Mouse (Mus musculus): ENCODE measurements around the gene Diaph3. TPM values are rescaled to one million over a fixed set of nuclear protein-coding genes. Genes with fewer than 3 reads are reported as not detected.

Gene Diaph3
- polyA plus RNA-seq, 1 experiment from 2014 or later, result 13.9 TPM

DNA sequence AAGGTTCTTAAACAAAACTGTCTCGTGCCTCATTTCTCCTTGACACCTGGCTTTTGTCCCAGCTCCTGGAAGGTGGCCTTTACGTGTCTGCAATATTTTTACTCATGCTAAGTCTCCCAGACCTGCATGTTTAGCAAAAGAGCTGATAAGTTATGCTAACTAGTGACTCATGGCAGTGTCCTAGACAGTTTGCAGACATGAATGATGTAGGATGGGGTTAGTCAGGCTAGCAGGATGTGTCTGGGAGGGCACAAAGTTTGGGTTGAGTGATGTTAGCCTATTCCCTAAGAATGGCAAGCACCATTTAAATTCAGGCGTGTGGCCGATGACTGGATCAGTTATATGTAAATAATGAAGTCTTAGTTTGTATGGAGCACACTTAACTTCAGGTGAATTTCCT lies 478.2 kb downstream of the Diaph3 start:
- no peak for DNase-seq (ENCODE audit: low spot score)

GRCm38 (mm10) chr14:86660556-86660955 lies 480.5 kb downstream of the Diaph3 start:
- no peak for DNase-seq (ENCODE audit: low spot score)
- no peak for ATAC-seq (replicated peaks; ENCODE audit: low FRiP score, low TSS enrichment, low read depth)
- H3K9ac ChIP-seq (ENCODE audit: low read length), result no peak overlapping the region
- WGBS, result 94% methylated on average over 3 of the region's 3 CpGs
- H3K27ac ChIP-seq (ENCODE audit: low read depth), result no peak overlapping the region
- no peaks in the 10 kb centered on the region for H3K36me3 ChIP-seq (ENCODE audit: control insufficient read depth, insufficient read depth, low read length)
- no peak overlapping the region for H3K4me2 ChIP-seq (ENCODE audit: low read length)
- H3K9me3 ChIP-seq (ENCODE audit: control insufficient read depth, low read length), result no peaks in the 10 kb centered on the region
- H3K27me3 ChIP-seq (replicated peaks; ENCODE audit: control insufficient read depth, insufficient read depth, low read length), result no peaks in the 10 kb centered on the region
- H3K4me3 ChIP-seq (ENCODE audit: low read depth, low read length), result no peak overlapping the region
- no peaks in the 10 kb centered on the region for H3K4me1 ChIP-seq (replicated peaks; ENCODE audit: control insufficient read depth, insufficient read depth, low read length)

More for the DNA sequence above, 478.2 kb downstream of the Diaph3 start:
- H3K9ac ChIP-seq (ENCODE audit: low read length), result no peak overlapping the region
- no peak overlapping the region for H3K4me3 ChIP-seq (ENCODE audit: low read depth, low read length)
- no peak for ATAC-seq (replicated peaks; ENCODE audit: low FRiP score, low TSS enrichment, low read depth)
- H3K27ac ChIP-seq (ENCODE audit: low read depth), result no peak overlapping the region
- H3K27me3 ChIP-seq (replicated peaks; ENCODE audit: control insufficient read depth, insufficient read depth, low read length), result no peaks in the 10 kb centered on the region
- WGBS, result 64% methylated on average over 4 of the region's 4 CpGs
- no peaks in the 10 kb centered on the region for H3K9me3 ChIP-seq (ENCODE audit: control insufficient read depth, low read length)
- no peaks in the 10 kb centered on the region for H3K4me1 ChIP-seq (replicated peaks; ENCODE audit: control insufficient read depth, insufficient read depth, low read length)
- H3K36me3 ChIP-seq (ENCODE audit: control insufficient read depth, insufficient read depth, low read length), result no peaks in the 10 kb centered on the region
- no peak overlapping the region for H3K4me2 ChIP-seq (ENCODE audit: low read length)

- Histone ChIP-seq H3K9me3 (ENCODE audit: control insufficient read depth, low read length) (no peaks in the 10 kb centered on the region), H3K27ac (ENCODE audit: low read depth) (no peak overlapping the region), H3K4me1 (replicated peaks; ENCODE audit: control insufficient read depth, insufficient read depth, low read length) (no peaks in the 10 kb centered on the region), H3K4me2 (ENCODE audit: low read length) (no peak overlapping the region), H3K9ac (ENCODE audit: low read length) (no peak overlapping the region), H3K4me3 (ENCODE audit: low read depth, low read length) (no peak overlapping the region), H3K27me3 (replicated peaks; ENCODE audit: control insufficient read depth, insufficient read depth, low read length) (no peaks in the 10 kb centered on the region), H3K36me3 (ENCODE audit: control insufficient read depth, insufficient read depth, low read length) (no peaks in the 10 kb centered on the region)
- ATAC-seq (replicated peaks; ENCODE audit: low FRiP score, low TSS enrichment, low read depth) (no peak), DNase-seq (ENCODE audit: low spot score) (no peak)
- WGBS, result 66% methylated on average over 5 of the region's 5 CpGs
Observed at GRCm38 (mm10) chr14:86656262-86656661, 484.8 kb downstream of the Diaph3 start.

DNA sequence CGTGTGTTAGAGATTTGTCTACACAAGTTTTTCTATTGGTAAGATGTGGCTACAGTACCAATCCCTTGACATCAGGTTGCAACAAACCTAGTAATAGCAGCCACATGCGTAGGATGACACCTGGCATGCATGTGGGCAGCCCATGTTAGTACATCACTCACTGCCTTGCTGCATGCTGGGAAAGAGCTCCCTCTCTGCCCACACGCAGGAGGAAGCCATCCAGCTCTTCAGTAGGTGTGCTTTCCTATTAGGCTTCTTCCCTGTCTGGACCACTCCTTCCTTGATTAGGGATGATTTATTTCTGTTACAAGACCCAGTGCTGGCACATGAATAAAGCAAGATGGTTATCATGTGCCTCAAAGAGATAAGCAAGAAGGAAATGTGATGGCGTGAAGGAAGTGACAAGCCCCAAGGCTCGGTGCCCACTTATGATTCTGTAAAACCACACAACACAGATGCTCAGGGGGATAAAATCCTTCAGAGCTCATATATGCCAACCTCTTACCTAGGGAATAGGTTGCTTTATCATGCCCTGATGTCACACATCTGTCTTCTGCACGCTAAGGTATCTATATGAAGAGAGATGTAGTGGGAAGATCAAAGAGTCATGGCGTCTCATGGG lies 494.4 kb downstream of the Diaph3 start:
- no peaks in the 10 kb centered on the region for H3K27me3 ChIP-seq (replicated peaks; ENCODE audit: control insufficient read depth, insufficient read depth, low read length)
- H3K4me2 ChIP-seq (ENCODE audit: low read length), result no peak overlapping the region
- H3K4me1 ChIP-seq (replicated peaks; ENCODE audit: control insufficient read depth, insufficient read depth, low read length), result no peaks in the 10 kb centered on the region
- no peak overlapping the region for H3K4me3 ChIP-seq (ENCODE audit: low read depth, low read length)
- no peaks in the 10 kb centered on the region for H3K9me3 ChIP-seq (ENCODE audit: control insufficient read depth, low read length)
- H3K36me3 ChIP-seq (ENCODE audit: control insufficient read depth, insufficient read depth, low read length), result no peaks in the 10 kb centered on the region
- no peak for DNase-seq (ENCODE audit: low spot score)
- 79% methylated on average over 7 of the region's 7 CpGs for WGBS
- no peak overlapping the region for H3K27ac ChIP-seq (ENCODE audit: low read depth)
- H3K9ac ChIP-seq (ENCODE audit: low read length), result no peak overlapping the region
- no peak for ATAC-seq (replicated peaks; ENCODE audit: low FRiP score, low TSS enrichment, low read depth)

GRCm38 (mm10) chr14:86642831-86643241 lies 498.2 kb downstream of the Diaph3 start:
- no peak overlapping the region for H3K9ac ChIP-seq (ENCODE audit: low read length)
- no peaks in the 10 kb centered on the region for H3K9me3 ChIP-seq (ENCODE audit: control insufficient read depth, low read length)
- no peak overlapping the region for H3K4me2 ChIP-seq (ENCODE audit: low read length)
- ATAC-seq (replicated peaks; ENCODE audit: low FRiP score, low TSS enrichment, low read depth) (no peak), DNase-seq (ENCODE audit: low spot score) (no peak)
- WGBS, result 85% methylated on average over 7 of the region's 7 CpGs
- no peak overlapping the region for H3K27ac ChIP-seq (ENCODE audit: low read depth)
- no peaks in the 10 kb centered on the region for H3K36me3 ChIP-seq (ENCODE audit: control insufficient read depth, insufficient read depth, low read length)
- H3K27me3 ChIP-seq (replicated peaks; ENCODE audit: control insufficient read depth, insufficient read depth, low read length), result no peaks in the 10 kb centered on the region
- H3K4me1 ChIP-seq (replicated peaks; ENCODE audit: control insufficient read depth, insufficient read depth, low read length), result no peaks in the 10 kb centered on the region
- no peak overlapping the region for H3K4me3 ChIP-seq (ENCODE audit: low read depth, low read length)

DNA sequence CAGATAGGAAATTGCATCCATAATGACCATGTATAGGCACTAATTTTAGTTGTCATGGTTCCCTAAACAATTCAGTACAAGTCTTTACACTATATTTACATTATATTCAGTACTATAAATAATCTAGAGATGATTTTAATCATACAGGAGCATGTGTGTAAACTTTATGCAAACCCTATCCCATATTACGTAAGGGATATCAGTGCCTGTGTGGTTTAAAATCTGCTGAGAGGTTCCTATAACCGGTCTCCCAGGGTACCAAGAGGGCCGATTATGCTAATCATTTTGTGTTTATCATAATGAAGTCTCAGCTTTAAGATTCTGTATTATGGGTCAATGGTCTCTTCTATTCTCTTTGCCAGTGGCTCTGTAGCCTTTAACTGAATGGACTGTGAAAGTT lies 499.2 kb downstream of the Diaph3 start:
- no peak overlapping the region for H3K27ac ChIP-seq (ENCODE audit: low read depth)
- 86% methylated on average over 3 of the region's 3 CpGs for WGBS
- no peak for ATAC-seq (replicated peaks; ENCODE audit: low FRiP score, low TSS enrichment, low read depth)
- no peaks in the 10 kb centered on the region for H3K27me3 ChIP-seq (replicated peaks; ENCODE audit: control insufficient read depth, insufficient read depth, low read length)
- H3K9ac ChIP-seq (ENCODE audit: low read length), result no peak overlapping the region
- H3K4me2 ChIP-seq (ENCODE audit: low read length), result no peak overlapping the region
- no peaks in the 10 kb centered on the region for H3K9me3 ChIP-seq (ENCODE audit: control insufficient read depth, low read length)
- H3K4me1 ChIP-seq (replicated peaks; ENCODE audit: control insufficient read depth, insufficient read depth, low read length), result no peaks in the 10 kb centered on the region
- no peak for DNase-seq (ENCODE audit: low spot score)
- no peak overlapping the region for H3K4me3 ChIP-seq (ENCODE audit: low read depth, low read length)
- no peaks in the 10 kb centered on the region for H3K36me3 ChIP-seq (ENCODE audit: control insufficient read depth, insufficient read depth, low read length)

- H3K9me3 ChIP-seq (ENCODE audit: control insufficient read depth, low read length), result no peaks in the 10 kb centered on the region
- no peak for ATAC-seq (replicated peaks; ENCODE audit: low FRiP score, low TSS enrichment, low read depth)
- 69% methylated on average over 5 of the region's 5 CpGs for WGBS
Observed at GRCm38 (mm10) chr14:86640086-86640485, 500.9 kb downstream of the Diaph3 start.

DNA sequence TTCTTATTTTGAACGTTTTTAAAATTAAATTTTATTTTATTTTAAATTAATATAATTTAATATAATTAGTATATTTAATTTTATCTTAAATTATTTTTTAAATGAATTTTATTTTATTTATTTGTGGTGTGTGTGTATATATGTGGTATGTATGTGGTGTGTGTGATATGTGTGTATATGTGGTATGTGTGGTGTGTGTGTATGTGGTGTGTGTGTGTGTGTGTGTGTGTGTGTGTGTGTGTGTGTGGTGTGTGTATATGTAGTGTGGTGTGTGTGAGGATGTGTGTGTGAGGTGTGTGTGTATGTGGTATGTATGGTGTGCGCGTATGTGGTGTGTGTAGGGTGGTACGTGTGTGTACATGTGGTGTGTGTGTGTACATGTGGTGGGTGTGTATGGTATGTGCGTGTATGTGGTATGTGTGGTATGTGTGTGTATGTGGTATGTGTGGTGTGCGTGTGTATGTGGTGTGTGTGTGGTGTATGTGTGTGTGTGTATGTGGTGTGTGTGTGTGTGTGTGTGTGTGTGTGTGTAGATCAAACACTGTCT lies 505.4 kb downstream of the Diaph3 start:
- H3K4me1 ChIP-seq (replicated peaks; ENCODE audit: control insufficient read depth, insufficient read depth, low read length), result no peaks in the 10 kb centered on the region
- DNase-seq (ENCODE audit: low spot score), result no peak
- no peaks in the 10 kb centered on the region for H3K9me3 ChIP-seq (ENCODE audit: control insufficient read depth, low read length)
- H3K4me3 ChIP-seq (ENCODE audit: low read depth, low read length), result no peak overlapping the region
- no peaks in the 10 kb centered on the region for H3K36me3 ChIP-seq (ENCODE audit: control insufficient read depth, insufficient read depth, low read length)
- 28% methylated on average over 6 of the region's 6 CpGs for WGBS
- no peak overlapping the region for H3K9ac ChIP-seq (ENCODE audit: low read length)
- no peak overlapping the region for H3K27ac ChIP-seq (ENCODE audit: low read depth)
- H3K27me3 ChIP-seq (replicated peaks; ENCODE audit: control insufficient read depth, insufficient read depth, low read length), result no peaks in the 10 kb centered on the region
- no peak for ATAC-seq (replicated peaks; ENCODE audit: low FRiP score, low TSS enrichment, low read depth)
- no peak overlapping the region for H3K4me2 ChIP-seq (ENCODE audit: low read length)

More at GRCm38 (mm10) chr14:86640086-86640485, 500.9 kb downstream of the Diaph3 start:
- Histone ChIP-seq H3K4me1 (replicated peaks; ENCODE audit: control insufficient read depth, insufficient read depth, low read length) (no peaks in the 10 kb centered on the region), H3K9ac (ENCODE audit: low read length) (no peak overlapping the region), H3K27ac (ENCODE audit: low read depth) (no peak overlapping the region), H3K36me3 (ENCODE audit: control insufficient read depth, insufficient read depth, low read length) (no peaks in the 10 kb centered on the region), H3K4me3 (ENCODE audit: low read depth, low read length) (no peak overlapping the region), H3K27me3 (replicated peaks; ENCODE audit: control insufficient read depth, insufficient read depth, low read length) (no peaks in the 10 kb centered on the region), H3K4me2 (ENCODE audit: low read length) (no peak overlapping the region)
- DNase-seq (ENCODE audit: low spot score), result no peak

GRCm38 (mm10) chr14:86635052-86635451 lies 506.0 kb downstream of the Diaph3 start:
- Histone ChIP-seq H3K4me3 (ENCODE audit: low read depth, low read length) (no peak overlapping the region), H3K9me3 (ENCODE audit: control insufficient read depth, low read length) (no peaks in the 10 kb centered on the region), H3K4me1 (replicated peaks; ENCODE audit: control insufficient read depth, insufficient read depth, low read length) (no peaks in the 10 kb centered on the region), H3K9ac (ENCODE audit: low read length) (no peak overlapping the region), H3K27me3 (replicated peaks; ENCODE audit: control insufficient read depth, insufficient read depth, low read length) (no peaks in the 10 kb centered on the region), H3K4me2 (ENCODE audit: low read length) (no peak overlapping the region), H3K27ac (ENCODE audit: low read depth) (no peak overlapping the region), H3K36me3 (ENCODE audit: control insufficient read depth, insufficient read depth, low read length) (no peaks in the 10 kb centered on the region)
- no peak for DNase-seq (ENCODE audit: low spot score)
- no peak for ATAC-seq (replicated peaks; ENCODE audit: low FRiP score, low TSS enrichment, low read depth)
- WGBS, result 82% methylated on average over 2 of the region's 2 CpGs
